Mouse (Mus musculus) cerebellum, adult 2 months (tissue): ENCODE results near the gene Ihh.

ENCODE experiments used
- CTCF ChIP-seq: fragments of 200-500 bp; IDR thresholded peaks from 2 replicates; pipeline ENCODE4 v1.5.1; 2011; ENCODE audit warnings: low read depth, mild to moderate bottlenecking, control low read depth, low read length, moderate library complexity, borderline replicate concordance; ENCODE audit not compliant: insufficient read depth
- POLR2A ChIP-seq: fragments of 200-500 bp; IDR thresholded peaks from 2 replicates; pipeline ENCODE4 v1.6.1; 2011; ENCODE audit warnings: low read length, control low read depth, borderline replicate concordance; ENCODE audit not compliant: insufficient read depth

DNA sequence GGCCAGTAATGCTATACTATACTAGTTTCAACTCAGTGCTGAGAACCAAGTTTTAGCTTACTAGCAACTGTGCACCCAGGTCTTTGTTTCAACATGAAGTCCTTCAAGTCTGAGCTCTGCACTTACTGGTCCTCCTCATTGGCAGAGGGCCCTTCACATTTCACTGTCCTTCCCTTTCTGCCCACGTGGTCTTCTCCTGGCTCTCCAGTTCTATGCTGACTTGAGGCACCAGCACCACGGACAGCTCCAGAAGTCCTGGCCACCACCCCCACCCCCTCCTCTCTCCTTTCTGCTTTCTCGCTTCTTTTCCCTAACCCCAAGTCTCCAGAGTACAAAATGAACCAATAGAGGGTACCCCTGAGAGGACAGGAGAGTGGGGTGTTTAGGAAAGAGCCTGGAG lies 11.7 kb downstream of the Ihh start:
- TF ChIP-seq CTCF (no peak), POLR2A (no peak)
